Mouse (Mus musculus) heart, postnatal 0 days (tissue): ENCODE measurements around the gene Sh2d1b2.

Experiments used
- CTCF ChIP-seq: IDR thresholded peaks from 2 replicates; pipeline ENCODE4 v1.5.1; 2016; ENCODE audit warnings: antibody characterized with exemption, control low read depth, low read depth
- EP300 ChIP-seq: IDR thresholded peaks from 2 replicates; pipeline ENCODE4 v1.6.1; 2016; ENCODE audit warnings: antibody characterized with exemption, low read depth

DNA sequence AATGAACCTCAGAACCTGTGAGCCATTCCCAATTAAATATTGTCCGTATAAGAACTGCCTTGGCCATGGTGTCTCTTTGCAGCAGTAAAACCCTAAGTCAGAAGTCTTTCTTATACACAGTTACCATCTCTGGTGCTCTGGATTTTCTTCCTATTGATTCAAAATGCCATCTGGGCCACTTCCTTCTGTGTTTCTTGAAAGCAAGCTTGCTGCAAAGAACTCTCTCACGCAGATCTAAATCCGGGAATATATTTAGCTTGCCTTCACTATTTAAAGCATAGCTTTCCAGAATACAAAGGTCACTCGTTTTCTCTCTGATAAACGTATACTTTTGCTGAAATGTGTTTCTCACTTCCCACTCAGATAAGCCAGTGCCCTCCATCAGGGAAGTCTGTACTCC is 46.0 kb upstream of the Sh2d1b2 start:
- TF ChIP-seq CTCF: no peak
- no peak for TF ChIP-seq EP300
